Mouse (Mus musculus): ENCODE results near the gene Lpcat1. TPM values are rescaled to one million over a fixed set of nuclear protein-coding genes. Genes with fewer than 3 reads are reported as not detected.

Lpcat1 gene
- polyA plus RNA-seq, 2 experiments: 61.0 to 63.7 TPM

DNA sequence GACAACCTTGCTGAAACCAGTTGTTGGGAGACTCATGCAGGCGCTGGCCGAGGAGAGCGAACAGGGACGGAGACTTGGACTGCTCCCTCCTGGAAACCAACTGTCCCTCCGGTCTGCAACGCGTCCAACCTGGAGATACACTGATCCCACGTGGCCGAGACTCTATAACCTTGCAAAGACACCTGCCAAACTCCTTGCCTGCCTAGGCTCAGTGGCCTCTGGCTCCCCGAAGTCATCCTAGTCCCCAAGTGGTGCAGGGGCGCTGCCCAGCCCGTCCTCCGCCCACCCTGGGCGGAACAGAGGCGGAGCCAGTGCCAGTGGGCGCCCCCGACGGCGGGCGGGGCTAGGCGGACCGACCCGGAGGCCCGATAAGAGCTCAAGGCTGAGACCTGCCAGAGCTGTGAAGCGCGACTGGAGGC, 69.4 kb downstream of the Lpcat1 start, which contains the start of gene Slc6a3:
Slc6a3 (plus strand) TSS at position 345 of the 419 bp plus-strand sequence.
- peak within 1 kb of the TSS; percentile 49 to 61 for H3K4me3 ChIP-seq (ENCODE audit: insufficient read depth in 1 of 2, low read depth in 2 of 2, low read length in 2 of 2)
- H3K36me3 ChIP-seq (replicated peaks; ENCODE audit: control insufficient read depth, insufficient read depth, low read depth): no peaks in the 10 kb centered on the region
- peak; percentile 94 for ATAC-seq (ENCODE audit: insufficient read depth)
- peak within 1 kb of the TSS; percentile 7 for H3K9ac ChIP-seq (replicated peaks)
- peak; percentile 63 to 67 (median 65) for DNase-seq (ENCODE audit: low read depth in 3 of 3, low spot score in 3 of 3)
- peaks cover 13 to 20% of the 10 kb centered on the region in 2 experiments; a peak in 3 of 4 replicates for H3K4me1 ChIP-seq (replicated peaks; ENCODE audit: control insufficient read depth in 2 of 2, insufficient read depth in 2 of 2, low read length in 1 of 2)
- WGBS (ENCODE audit: insufficient replicate concordance): under 1% methylated on average over 26 of the region's 26 CpGs
- peak within 1 kb of the TSS; percentile 71 for H3K4me2 ChIP-seq (ENCODE audit: low read depth)
- no peaks in the 10 kb centered on the region for H3K9me3 ChIP-seq (ENCODE audit: control insufficient read depth, low read length)
- peaks cover 12% of the 10 kb centered on the region for H3K27me3 ChIP-seq (ENCODE audit: control insufficient read depth, insufficient read depth, low read length)
- no peak for TF ChIP-seq CTCF (IDR thresholded peaks at IDR 0.05; ENCODE audit: low read depth)
- no peak for TF ChIP-seq EP300 (IDR thresholded peaks at IDR 0.05; ENCODE audit: low read depth)
- no peak within 1 kb of the TSS for H3K27ac ChIP-seq

- Histone ChIP-seq H3K9ac (replicated peaks) (peak overlapping the region; percentile 7; the same call in 1 of the 2 replicates), H3K36me3 (replicated peaks; ENCODE audit: control insufficient read depth, insufficient read depth, low read depth) (no peaks in the 10 kb centered on the region), H3K9me3 (ENCODE audit: control insufficient read depth, low read length) (no peaks in the 10 kb centered on the region), H3K27ac (no peak overlapping the region), H3K4me1 (replicated peaks; ENCODE audit: control insufficient read depth in 2 of 2, insufficient read depth in 2 of 2, low read length in 1 of 2) (peaks cover 13 to 20% of the 10 kb centered on the region in 2 experiments; a peak in 3 of 4 replicates), H3K27me3 (ENCODE audit: control insufficient read depth, insufficient read depth, low read length) (peaks cover 12% of the 10 kb centered on the region), H3K4me3 (ENCODE audit: insufficient read depth in 1 of 2, low read depth in 2 of 2, low read length in 2 of 2) (peak overlapping the region; percentile 49 to 61), H3K4me2 (ENCODE audit: low read depth) (peak overlapping the region; percentile 71)
- ATAC-seq (ENCODE audit: insufficient read depth) (peak; percentile 62), DNase-seq (ENCODE audit: low read depth in 3 of 3, low spot score in 3 of 3) (no peak)
- no peak for TF ChIP-seq EP300 (IDR thresholded peaks at IDR 0.05; ENCODE audit: low read depth)
- no peak for TF ChIP-seq CTCF (IDR thresholded peaks at IDR 0.05; ENCODE audit: low read depth)
- WGBS (ENCODE audit: insufficient replicate concordance): 20% methylated on average over 13 of the region's 13 CpGs
Observed at GRCm38 (mm10) chr13:73536824-73537223, 69.8 kb downstream of the Lpcat1 start.

DNA sequence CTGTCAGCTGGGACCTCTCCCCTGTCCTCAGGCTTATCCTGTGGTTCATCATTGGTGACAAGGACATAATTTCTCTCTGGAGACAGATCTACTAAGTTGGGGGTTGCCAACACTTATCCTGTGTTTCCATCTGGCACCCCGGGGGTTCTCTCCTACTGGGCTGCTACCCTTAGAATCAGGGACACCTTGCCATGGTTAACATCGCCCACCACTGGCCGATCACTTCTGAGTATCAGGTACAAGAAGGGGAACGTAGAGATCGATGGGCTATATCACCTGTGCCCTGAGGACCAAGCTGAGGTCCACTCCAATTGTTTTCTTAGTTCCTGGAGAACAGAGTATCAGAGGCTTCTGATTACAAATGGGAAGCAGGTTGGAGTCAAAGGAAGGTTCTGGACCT, 97.2 kb downstream of the Lpcat1 start:
- ATAC-seq (ENCODE audit: insufficient read depth) (no peak), DNase-seq (ENCODE audit: low read depth in 3 of 3, low spot score in 3 of 3) (no peak)
- H3K9me3 ChIP-seq (ENCODE audit: control insufficient read depth, low read length): no peaks in the 10 kb centered on the region
- H3K27ac ChIP-seq: no peak overlapping the region
- 56% methylated on average over 5 of the region's 5 CpGs for WGBS (ENCODE audit: insufficient replicate concordance)
- no peaks in the 10 kb centered on the region for H3K4me1 ChIP-seq (replicated peaks; ENCODE audit: control insufficient read depth in 2 of 2, insufficient read depth in 2 of 2, low read length in 1 of 2)
- no peak overlapping the region for H3K4me2 ChIP-seq (ENCODE audit: low read depth)
- no peaks in the 10 kb centered on the region for H3K27me3 ChIP-seq (ENCODE audit: control insufficient read depth, insufficient read depth, low read length)
- no peak overlapping the region for H3K9ac ChIP-seq (replicated peaks)
- no peaks in the 10 kb centered on the region for H3K36me3 ChIP-seq (replicated peaks; ENCODE audit: control insufficient read depth, insufficient read depth, low read depth)
- TF ChIP-seq EP300 (IDR thresholded peaks at IDR 0.05; ENCODE audit: low read depth) (no peak), CTCF (IDR thresholded peaks at IDR 0.05; ENCODE audit: low read depth) (no peak)
- H3K4me3 ChIP-seq (ENCODE audit: insufficient read depth in 1 of 2, low read depth in 2 of 2, low read length in 2 of 2): no peak overlapping the region

Other genes with a start within 250 kb of the Lpcat1 start
- not detected in 2 replicates for gene Irx4, start 206.7 kb upstream of the Lpcat1 start, polyA plus RNA-seq (2012; rRNA removed)
- 0.05 TPM in 1 of 2 replicates, not detected in the other for gene Irx4, start 206.7 kb upstream of the Lpcat1 start, polyA plus RNA-seq (2014; fragmentation: Nextera tagmentation; extraction: Ambion mirVana)
- 49.6 and 52.4 TPM in 2 replicates for gene Mrpl36, start 138.7 kb upstream of the Lpcat1 start, polyA plus RNA-seq (2012; rRNA removed)
- 86.7 and 93.8 TPM in 2 replicates for gene Mrpl36, start 138.7 kb upstream of the Lpcat1 start, polyA plus RNA-seq (2014; fragmentation: Nextera tagmentation; extraction: Ambion mirVana)
- 117 and 158 TPM in 2 replicates for gene Ndufs6, start 138.7 kb upstream of the Lpcat1 start, polyA plus RNA-seq (2012; rRNA removed)
- gene Ndufs6, start 138.7 kb upstream of the Lpcat1 start, polyA plus RNA-seq (2014; fragmentation: Nextera tagmentation; extraction: Ambion mirVana): 290 and 302 TPM in 2 replicates
- 0.59 and 0.63 TPM in 2 replicates for gene Slc6a3, start 69.5 kb downstream of the Lpcat1 start, polyA plus RNA-seq (2012; rRNA removed)
- 0.75 and 1.4 TPM in 2 replicates for gene Slc6a3, start 69.5 kb downstream of the Lpcat1 start, polyA plus RNA-seq (2014; fragmentation: Nextera tagmentation; extraction: Ambion mirVana)
- gene Clptm1l, start 136.8 kb downstream of the Lpcat1 start, polyA plus RNA-seq (2012; rRNA removed): 53.1 and 57.7 TPM in 2 replicates
- 58.9 and 67.7 TPM in 2 replicates for gene Clptm1l, start 136.8 kb downstream of the Lpcat1 start, polyA plus RNA-seq (2014; fragmentation: Nextera tagmentation; extraction: Ambion mirVana)
- gene Tert, start 159.7 kb downstream of the Lpcat1 start, polyA plus RNA-seq (2012; rRNA removed): 2.2 and 2.6 TPM in 2 replicates
- 0.47 and 0.62 TPM in 2 replicates for gene Tert, start 159.7 kb downstream of the Lpcat1 start, polyA plus RNA-seq (2014; fragmentation: Nextera tagmentation; extraction: Ambion mirVana)
- gene Slc6a18, start 210.8 kb downstream of the Lpcat1 start, polyA plus RNA-seq (2012; rRNA removed): not detected in 2 replicates
- not detected in 2 replicates for gene Slc6a18, start 210.8 kb downstream of the Lpcat1 start, polyA plus RNA-seq (2014; fragmentation: Nextera tagmentation; extraction: Ambion mirVana)
- gene Slc6a19, start 237.7 kb downstream of the Lpcat1 start, polyA plus RNA-seq (2012; rRNA removed): 1.2 and 1.4 TPM in 2 replicates
- 1.0 and 1.2 TPM in 2 replicates for gene Slc6a19, start 237.7 kb downstream of the Lpcat1 start, polyA plus RNA-seq (2014; fragmentation: Nextera tagmentation; extraction: Ambion mirVana)